Mouse (Mus musculus) stomach, embryonic 14.5 days (tissue): ENCODE measurements around the gene Abca13. TPM values are rescaled to one million over a fixed set of nuclear protein-coding genes. Genes with fewer than 3 reads are reported as not detected.

Experiments used
- ATAC-seq: fragments of 200-750 bp; cut with Nextera tagmentation; 2 replicates; pipeline ENCODE4 v1.8.0; 2017; ENCODE audit warnings: low read depth, moderate TSS enrichment; ENCODE audit not compliant: insufficient number of reproducible peaks, insufficient read depth, low FRiP score
- H3K27ac ChIP-seq: fragments of 300-500 bp; sonication (generic); 2 replicates; pipeline ENCODE4 v1.5.1; 2014; ENCODE audit warnings: mild to moderate bottlenecking, low read length, moderate library complexity, mixed read lengths
- H3K27me3 ChIP-seq: fragments of 300-500 bp; sonication (generic); 2 replicates; pipeline ENCODE4 v1.6.1; 2014; ENCODE audit warnings: low read length, control low read depth, mixed read lengths; ENCODE audit not compliant: control insufficient read depth, insufficient read depth
- H3K36me3 ChIP-seq: fragments of 300-500 bp; sonication (generic); 2 replicates; pipeline ENCODE4 v1.6.1; 2014; ENCODE audit warnings: mild to moderate bottlenecking, control low read depth, low read length, moderate library complexity, mixed read lengths; ENCODE audit not compliant: control insufficient read depth, insufficient read depth
- H3K4me1 ChIP-seq: fragments of 300-500 bp; sonication (generic); 2 replicates; pipeline ENCODE4 v1.6.1; 2014; ENCODE audit warnings: low read length, control low read depth, mixed read lengths; ENCODE audit not compliant: control insufficient read depth, insufficient read depth
- H3K4me2 ChIP-seq: fragments of 300-500 bp; sonication (generic); replicated peaks from 2 replicates; pipeline ENCODE4 v1.6.1; 2014; ENCODE audit warnings: low read depth, low read length, control low read depth
- H3K4me3 ChIP-seq: fragments of 300-500 bp; sonication (generic); 2 replicates; pipeline ENCODE4 v1.5.1; 2014; ENCODE audit warnings: low read depth, low read length, control low read depth
- H3K9ac ChIP-seq: fragments of 300-500 bp; sonication (generic); replicated peaks from 2 replicates; pipeline ENCODE4 v1.6.1; 2014; ENCODE audit warnings: low read depth, mild to moderate bottlenecking, control low read depth, low read length, moderate library complexity, mixed read lengths
- H3K9me3 ChIP-seq: fragments of 300-500 bp; sonication (generic); 2 replicates; pipeline ENCODE4 v1.6.1; 2016; ENCODE audit warnings: low read depth, low read length, control low read depth; ENCODE audit not compliant: control insufficient read depth
- WGBS: fragments of 180-500 bp; shearing (Covaris S2); extraction: QIAGEN DNeasy Blood & Tissue Kit; methylation state at CpG from one replicate; pipeline ENCODE4 v1.1.7; 2014; 5-methylcytosine and 5-hydroxymethylcytosine counted together
- polyA plus RNA-seq: library from polyadenylated mRNA; unstranded; fragments of >200 nt; fragmentation: Nextera tagmentation; extraction: Ambion mirVana; gene quantifications from 2 replicates; pipeline ENCODE4 v1.2.1, GENCODE M21; 2014

Gene Abca13
- polyA plus RNA-seq, 1 experiment from 2014 or later: 0.03 TPM

- Histone ChIP-seq H3K4me3 (no peak overlapping the region), H3K27ac (no peak overlapping the region), H3K9me3 (no peaks in the 10 kb centered on the region), H3K4me1 (no peaks in the 10 kb centered on the region), H3K27me3 (no peaks in the 10 kb centered on the region), H3K9ac (no peak overlapping the region), H3K4me2 (no peak overlapping the region), H3K36me3 (no peaks in the 10 kb centered on the region)
- WGBS: 76% methylated on average over 3 of the region's 3 CpGs
- ATAC-seq: no peak
These were observed 336.8 kb downstream of the Abca13 start for GRCm38 (mm10) chr11:9528556-9528955.

- Histone ChIP-seq H3K9me3 (no peaks in the 10 kb centered on the region), H3K27ac (no peak overlapping the region), H3K4me1 (no peaks in the 10 kb centered on the region), H3K27me3 (no peaks in the 10 kb centered on the region), H3K9ac (no peak overlapping the region), H3K4me2 (no peak overlapping the region), H3K4me3 (no peak overlapping the region), H3K36me3 (no peaks in the 10 kb centered on the region)
- 92% methylated on average over 8 of the region's 8 CpGs for WGBS
- ATAC-seq: no peak
These were observed 340.0 kb downstream of the Abca13 start for GRCm38 (mm10) chr11:9531715-9532114.

GRCm38 (mm10) chr11:9533189-9533588 lies 341.4 kb downstream of the Abca13 start:
- H3K36me3 ChIP-seq: no peaks in the 10 kb centered on the region
- H3K4me1 ChIP-seq: no peaks in the 10 kb centered on the region
- no peak for ATAC-seq
- no peak overlapping the region for H3K4me2 ChIP-seq
- no peak overlapping the region for H3K4me3 ChIP-seq
- WGBS: 71% methylated on average over 1 of the region's 1 CpGs
- no peak overlapping the region for H3K27ac ChIP-seq
- no peaks in the 10 kb centered on the region for H3K9me3 ChIP-seq
- H3K9ac ChIP-seq: no peak overlapping the region
- no peaks in the 10 kb centered on the region for H3K27me3 ChIP-seq

- Histone ChIP-seq H3K27ac (no peak overlapping the region), H3K27me3 (no peaks in the 10 kb centered on the region), H3K9me3 (no peaks in the 10 kb centered on the region), H3K4me3 (no peak overlapping the region), H3K36me3 (no peaks in the 10 kb centered on the region), H3K4me1 (no peaks in the 10 kb centered on the region), H3K9ac (no peak overlapping the region), H3K4me2 (no peak overlapping the region)
- ATAC-seq: no peak
- 74% methylated on average over 1 of the region's 1 CpGs for WGBS
These were observed 342.0 kb downstream of the Abca13 start for GRCm38 (mm10) chr11:9533658-9534202.

- H3K27me3 ChIP-seq: no peaks in the 10 kb centered on the region
- no peak for ATAC-seq
- no peak overlapping the region for H3K4me2 ChIP-seq
- WGBS: 46% methylated on average over 6 of the region's 6 CpGs
- no peaks in the 10 kb centered on the region for H3K9me3 ChIP-seq
- no peaks in the 10 kb centered on the region for H3K4me1 ChIP-seq
- no peak overlapping the region for H3K9ac ChIP-seq
- H3K36me3 ChIP-seq: no peaks in the 10 kb centered on the region
- H3K27ac ChIP-seq: no peak overlapping the region
- H3K4me3 ChIP-seq: no peak overlapping the region
These were observed 345.1 kb downstream of the Abca13 start for GRCm38 (mm10) chr11:9536811-9537210.

GRCm38 (mm10) chr11:9538328-9538727 lies 346.6 kb downstream of the Abca13 start:
- 61% methylated on average over 1 of the region's 1 CpGs for WGBS
- H3K4me1 ChIP-seq: no peaks in the 10 kb centered on the region

GRCm38 (mm10) chr11:9560026-9560425 lies 368.3 kb downstream of the Abca13 start:
- no peak overlapping the region for H3K9ac ChIP-seq
- 84% methylated on average over 2 of the region's 2 CpGs for WGBS

More at GRCm38 (mm10) chr11:9538328-9538727, 346.6 kb downstream of the Abca13 start:
- no peak for ATAC-seq
- H3K27me3 ChIP-seq: no peaks in the 10 kb centered on the region
- H3K4me2 ChIP-seq: no peak overlapping the region
- H3K36me3 ChIP-seq: no peaks in the 10 kb centered on the region
- no peaks in the 10 kb centered on the region for H3K9me3 ChIP-seq
- H3K27ac ChIP-seq: no peak overlapping the region
- no peak overlapping the region for H3K9ac ChIP-seq
- no peak overlapping the region for H3K4me3 ChIP-seq

GRCm38 (mm10) chr11:9568302-9568701 lies 376.6 kb downstream of the Abca13 start:
- no peaks in the 10 kb centered on the region for H3K4me1 ChIP-seq
- H3K36me3 ChIP-seq: no peaks in the 10 kb centered on the region
- no peak overlapping the region for H3K4me3 ChIP-seq
- WGBS: 80% methylated on average over 2 of the region's 2 CpGs
- no peak overlapping the region for H3K4me2 ChIP-seq
- H3K9ac ChIP-seq: no peak overlapping the region
- no peaks in the 10 kb centered on the region for H3K27me3 ChIP-seq
- no peak overlapping the region for H3K27ac ChIP-seq
- no peak for ATAC-seq
- no peaks in the 10 kb centered on the region for H3K9me3 ChIP-seq

More at GRCm38 (mm10) chr11:9560026-9560425, 368.3 kb downstream of the Abca13 start:
- no peaks in the 10 kb centered on the region for H3K4me1 ChIP-seq
- no peaks in the 10 kb centered on the region for H3K27me3 ChIP-seq
- no peaks in the 10 kb centered on the region for H3K36me3 ChIP-seq
- H3K4me3 ChIP-seq: no peak overlapping the region
- ATAC-seq: no peak
- H3K27ac ChIP-seq: no peak overlapping the region
- H3K9me3 ChIP-seq: no peaks in the 10 kb centered on the region
- no peak overlapping the region for H3K4me2 ChIP-seq

GRCm38 (mm10) chr11:9570319-9570718 lies 378.6 kb downstream of the Abca13 start:
- 56% methylated on average over 6 of the region's 6 CpGs for WGBS
- Histone ChIP-seq H3K36me3 (no peaks in the 10 kb centered on the region), H3K27ac (no peak overlapping the region), H3K27me3 (no peaks in the 10 kb centered on the region), H3K9ac (no peak overlapping the region), H3K4me3 (no peak overlapping the region), H3K4me2 (no peak overlapping the region), H3K4me1 (no peaks in the 10 kb centered on the region), H3K9me3 (no peaks in the 10 kb centered on the region)
- ATAC-seq: no peak
